Mouse (Mus musculus) kidney, postnatal 0 days (tissue): ENCODE measurements around the gene Mon2. TPM values are rescaled to one million over a fixed set of nuclear protein-coding genes. Genes with fewer than 3 reads are reported as not detected.

ENCODE experiments used
- ATAC-seq: fragments of 200-750 bp; cut with Nextera tagmentation; replicated peaks from 2 replicates; pipeline ENCODE4 v1.8.0; 2017; ENCODE audit warnings: low read depth, moderate number of reproducible peaks, moderate TSS enrichment, moderate library complexity; ENCODE audit not compliant: low FRiP score
- DNase-seq: peaks from one replicate; pipeline ENCODE4 v3.0.0-alpha.2; 2016; ENCODE audit warnings: low spot score
- H3K27ac ChIP-seq: fragments of 300-500 bp; sonication (generic); 2 replicates; pipeline ENCODE4 v1.5.1; 2014; ENCODE audit warnings: mild to moderate bottlenecking
- H3K27me3 ChIP-seq: fragments of 300-500 bp; sonication (generic); 2 replicates; pipeline ENCODE4 v1.6.1; 2014; ENCODE audit warnings: low read length, mixed read lengths; ENCODE audit not compliant: insufficient read depth
- H3K36me3 ChIP-seq: fragments of 300-500 bp; sonication (generic); 2 replicates; pipeline ENCODE4 v1.6.1; 2014; ENCODE audit warnings: low read length, mixed read lengths; ENCODE audit not compliant: insufficient read depth
- H3K4me1 ChIP-seq: fragments of 300-500 bp; sonication (generic); replicated peaks from 2 replicates; pipeline ENCODE4 v1.6.1; 2014; ENCODE audit warnings: antibody characterized with exemption, low read length, mixed read lengths; ENCODE audit not compliant: insufficient read depth
- H3K4me2 ChIP-seq: fragments of 300-500 bp; sonication (generic); 2 replicates; pipeline ENCODE4 v1.6.1; 2014; ENCODE audit warnings: mild to moderate bottlenecking, low read length, moderate library complexity, mixed read lengths
- H3K4me3 ChIP-seq: fragments of 300-500 bp; sonication (generic); replicated peaks from 2 replicates; pipeline ENCODE4 v1.5.1; 2014; ENCODE audit warnings: low read depth, low read length
- H3K9ac ChIP-seq: fragments of 300-500 bp; sonication (generic); 2 replicates; pipeline ENCODE4 v1.6.1; 2014; ENCODE audit warnings: low read depth, low read length
- H3K9me3 ChIP-seq: fragments of 300-500 bp; sonication (generic); replicated peaks from 2 replicates; pipeline ENCODE4 v1.6.1; 2016; ENCODE audit warnings: low read length, inconsistent platforms, mixed read lengths
- CTCF ChIP-seq: IDR thresholded peaks from 2 replicates; pipeline ENCODE4 v1.5.1; 2016; ENCODE audit warnings: antibody characterized with exemption, low read depth, mild to moderate bottlenecking, moderate library complexity
- WGBS: fragments of 180-500 bp; shearing (Covaris S2); extraction: QIAGEN DNeasy Blood & Tissue Kit; methylation state at CpG from one replicate; pipeline ENCODE4 v1.1.7; 2014; 5-methylcytosine and 5-hydroxymethylcytosine counted together
- polyA plus RNA-seq: library from polyadenylated mRNA; unstranded; fragments of >200 nt; fragmentation: Nextera tagmentation; extraction: Ambion mirVana; gene quantifications from 2 replicates; pipeline ENCODE4 v1.2.1, GENCODE M21; 2015

The Mon2 gene
- polyA plus RNA-seq, 1 experiment from 2014 or later: 25.5 TPM

DNA sequence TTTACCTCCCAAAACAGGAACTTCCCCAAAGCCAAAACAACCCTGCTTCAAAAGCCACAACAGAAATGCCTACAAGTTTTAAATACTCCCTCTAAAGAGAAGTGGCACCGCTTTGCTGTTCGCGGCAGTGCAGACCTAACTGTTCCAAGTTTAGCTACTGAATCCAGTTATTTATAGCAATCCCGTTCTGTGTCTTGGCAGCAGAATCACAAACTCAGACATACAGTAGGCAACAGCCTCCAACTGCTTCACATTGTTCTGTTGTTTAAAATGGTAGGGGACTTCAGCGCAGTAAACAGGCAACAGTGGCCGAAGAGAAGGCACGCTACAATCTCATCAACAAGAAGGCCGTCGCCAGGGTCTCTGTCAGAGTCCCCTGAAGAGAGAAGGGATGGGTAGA, 85.3 kb downstream of the Mon2 start:
- no peak for ATAC-seq
- Histone ChIP-seq H3K27ac (peak overlapping the region; percentile 36; the same call in 1 of the 2 replicates), H3K27me3 (no peaks in the 10 kb centered on the region), H3K9ac (no peak overlapping the region), H3K4me3 (no peak overlapping the region), H3K36me3 (peaks cover 7% of the 10 kb centered on the region), H3K9me3 (no peaks in the 10 kb centered on the region), H3K4me2 (no peak overlapping the region), H3K4me1 (peaks cover 14% of the 10 kb centered on the region)
- TF ChIP-seq CTCF: no peak
- DNase-seq: peak; percentile 47
- 86% methylated on average over 9 of the region's 9 CpGs for WGBS

DNA sequence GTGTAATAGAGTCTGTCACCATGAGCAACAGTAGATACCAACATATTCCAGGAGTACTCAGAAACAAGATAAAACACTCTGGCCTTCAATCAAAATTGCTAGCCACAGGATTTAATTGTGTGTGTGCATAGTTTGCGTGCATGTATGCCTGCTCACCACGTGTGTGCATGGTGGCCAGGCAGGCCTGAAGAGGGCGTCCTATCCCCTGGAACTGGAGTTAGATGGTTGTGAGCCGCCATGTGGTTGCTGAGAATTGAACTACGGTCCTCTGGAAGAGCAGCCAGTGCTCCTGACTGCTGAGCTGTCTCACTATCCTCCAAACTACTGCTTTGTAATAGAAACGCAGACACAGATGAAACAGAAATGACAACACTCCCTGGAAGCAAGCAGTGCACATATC, 85.7 kb downstream of the Mon2 start:
- Histone ChIP-seq H3K4me3 (no peak overlapping the region), H3K27ac (no peak overlapping the region), H3K9me3 (no peaks in the 10 kb centered on the region), H3K27me3 (no peaks in the 10 kb centered on the region), H3K4me1 (peaks cover 14% of the 10 kb centered on the region), H3K9ac (no peak overlapping the region), H3K4me2 (no peak overlapping the region), H3K36me3 (peaks cover 5% of the 10 kb centered on the region)
- ATAC-seq (no peak), DNase-seq (no peak)
- 93% methylated on average over 6 of the region's 6 CpGs for WGBS
- peak; percentile 19; the same call in 1 of the 2 replicates for TF ChIP-seq CTCF

DNA sequence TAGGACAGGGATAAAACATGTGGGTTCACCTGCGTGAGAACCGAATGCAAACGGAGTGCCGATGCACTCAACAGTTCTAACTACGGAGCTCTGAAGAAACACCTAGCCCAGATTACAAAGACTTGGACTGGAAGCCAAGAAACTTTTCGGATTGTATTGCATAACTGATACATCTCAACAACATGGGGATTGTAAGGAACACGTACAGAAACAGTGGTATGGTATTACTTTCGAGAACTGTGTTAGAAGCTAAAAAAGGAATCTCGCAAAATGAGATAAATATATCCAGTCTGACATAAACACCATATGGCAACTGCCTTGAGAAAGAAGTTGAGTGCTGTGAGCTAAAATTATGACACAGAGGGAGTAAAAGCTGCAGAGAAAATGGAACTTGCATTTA, 86.4 kb downstream of the Mon2 start:
- WGBS: 90% methylated on average over 9 of the region's 9 CpGs
- H3K4me2 ChIP-seq: no peak overlapping the region
- DNase-seq (no peak), ATAC-seq (no peak)
- no peak overlapping the region for H3K4me3 ChIP-seq
- no peak for TF ChIP-seq CTCF
- H3K27me3 ChIP-seq: no peaks in the 10 kb centered on the region
- peaks cover 14% of the 10 kb centered on the region for H3K4me1 ChIP-seq
- no peak overlapping the region for H3K27ac ChIP-seq
- H3K9me3 ChIP-seq: no peaks in the 10 kb centered on the region
- no peaks in the 10 kb centered on the region for H3K36me3 ChIP-seq
- H3K9ac ChIP-seq: no peak overlapping the region

DNA sequence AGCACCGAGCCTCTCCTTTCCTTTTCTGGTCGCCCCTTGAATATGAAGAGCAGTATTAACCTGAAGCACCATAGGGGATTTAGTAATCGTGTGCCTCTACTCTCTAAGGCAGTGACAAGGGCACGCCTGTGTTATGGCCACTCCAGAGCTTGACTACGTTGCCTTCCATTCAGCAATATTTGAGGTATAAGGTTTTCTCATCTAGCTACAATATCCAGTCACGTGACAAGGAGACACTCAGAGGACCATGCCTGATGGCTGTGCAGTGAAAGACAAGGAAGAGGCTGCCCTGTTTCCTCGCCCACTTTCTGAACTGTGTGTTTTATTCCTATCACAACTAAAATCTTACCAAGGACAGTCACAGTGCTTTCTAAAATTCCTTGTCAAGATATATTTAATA, 87.9 kb downstream of the Mon2 start:
- Histone ChIP-seq H3K27ac (peak overlapping the region; percentile 48; the same call in 1 of the 2 replicates), H3K36me3 (no peaks in the 10 kb centered on the region), H3K4me3 (no peak overlapping the region), H3K27me3 (no peaks in the 10 kb centered on the region), H3K4me1 (peaks cover 12% of the 10 kb centered on the region), H3K4me2 (peak overlapping the region; percentile 70; the same call in 1 of the 2 replicates), H3K9ac (peak overlapping the region; percentile 29; the same call in 1 of the 2 replicates), H3K9me3 (no peaks in the 10 kb centered on the region)
- ATAC-seq (no peak), DNase-seq (no peak)
- TF ChIP-seq CTCF: no peak
- 66% methylated on average over 7 of the region's 7 CpGs for WGBS

- Histone ChIP-seq H3K36me3 (no peaks in the 10 kb centered on the region), H3K9ac (peak overlapping the region; percentile 29; the same call in 1 of the 2 replicates), H3K27ac (peak overlapping the region; percentile 48; the same call in 1 of the 2 replicates), H3K4me2 (peak overlapping the region; percentile 70), H3K9me3 (no peaks in the 10 kb centered on the region), H3K4me1 (peaks cover 12% of the 10 kb centered on the region), H3K4me3 (no peak overlapping the region), H3K27me3 (no peaks in the 10 kb centered on the region)
- WGBS: 13% methylated on average over 9 of the region's 9 CpGs
- peak; percentile 80 for TF ChIP-seq CTCF
- ATAC-seq (no peak), DNase-seq (peak; percentile 92)
Measured at GRCm38 (mm10) chr10:122987671-122988128, 88.6 kb downstream of the Mon2 start.

DNA sequence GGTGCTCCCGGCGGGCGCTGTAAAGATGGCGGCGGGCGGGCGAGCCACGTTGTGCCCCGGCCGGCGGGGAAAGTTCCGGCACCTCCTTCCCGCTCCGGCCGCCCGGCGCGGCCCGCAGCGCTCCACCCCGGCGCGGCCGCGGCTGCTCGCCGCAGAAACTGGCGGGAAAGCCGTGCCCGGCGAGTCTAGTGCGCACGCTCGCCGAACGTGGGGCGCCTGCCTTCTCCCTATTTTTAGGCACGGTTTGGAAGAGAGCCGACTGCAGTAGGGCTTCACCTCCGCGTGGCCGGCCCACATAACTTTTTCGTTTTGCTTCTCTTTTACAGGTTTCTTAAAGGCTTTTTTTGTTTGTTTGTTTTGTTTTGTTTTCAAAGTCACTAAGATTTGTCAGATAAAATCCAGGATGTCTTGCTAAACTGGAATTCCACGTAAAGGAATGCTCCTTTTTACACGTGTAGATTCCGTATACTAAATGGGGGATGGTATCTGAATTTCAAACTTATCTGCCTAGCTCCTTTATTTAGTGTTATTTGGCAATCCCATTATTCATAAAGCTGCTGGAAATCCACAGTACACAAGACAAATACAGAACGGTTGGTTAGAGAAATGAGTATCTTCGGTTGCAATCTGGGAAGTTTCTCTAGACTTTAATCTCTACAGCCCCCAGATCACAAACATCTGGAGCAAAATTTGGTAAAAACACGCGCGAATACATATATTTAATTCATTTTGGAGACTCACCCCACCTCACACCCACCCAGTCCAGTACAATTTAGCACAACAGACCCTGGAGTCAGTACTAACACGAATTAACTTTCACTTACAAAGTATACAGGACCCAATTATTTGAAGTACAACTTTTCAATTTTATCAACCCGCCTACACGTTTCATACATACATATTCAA, 89.7 kb downstream of the Mon2 start:
- H3K9me3 ChIP-seq: no peaks in the 10 kb centered on the region
- peaks cover 12% of the 10 kb centered on the region for H3K4me1 ChIP-seq
- H3K36me3 ChIP-seq: no peaks in the 10 kb centered on the region
- H3K27ac ChIP-seq: peak overlapping the region; percentile 100
- no peak for TF ChIP-seq CTCF
- peak overlapping the region; percentile 100 for H3K9ac ChIP-seq
- H3K27me3 ChIP-seq: no peaks in the 10 kb centered on the region
- ATAC-seq (no peak), DNase-seq (peak; percentile 83)
- 7% methylated on average over 53 of the region's 54 CpGs for WGBS
- peak overlapping the region; percentile 70 for H3K4me2 ChIP-seq
- peak overlapping the region; percentile 97 for H3K4me3 ChIP-seq
